Mouse (Mus musculus) heart, postnatal 10 days (tissue): ENCODE data around the gene Olfr1431. TPM values are rescaled to one million over a fixed set of nuclear protein-coding genes. Genes with fewer than 3 reads are reported as not detected.
"Not testable (repeated sequence)": the region's sequence is repeated elsewhere in the genome, so short reads cannot be mapped to it uniquely, and the experiment has no call there.

ENCODE experiments used
- DNase-seq, 2 experiments: peaks; one replicate each; pipeline ENCODE4 v3.0.0; 2021
- intact Hi-C: fragments of 180-260 bp; cut with DNase I; formaldehyde crosslinking; loops from one replicate; pipeline ENCODE4 v1.15.1; 2025
- total RNA-seq, 2 experiments: library from RNA; stranded (reverse); gene quantifications; 2 replicates each; pipeline ENCODE4 v1.2.3; 2021

Gene Olfr1431
- total RNA-seq: not detected

GRCm38 (mm10) chr19:12200334-12200733, at the start of gene Olfr1431:
Gene Olfr1431 (plus strand): TSS chr19:12200634.
- intact Hi-C loops: no loop called here
- DNase-seq: no peak

DNA sequence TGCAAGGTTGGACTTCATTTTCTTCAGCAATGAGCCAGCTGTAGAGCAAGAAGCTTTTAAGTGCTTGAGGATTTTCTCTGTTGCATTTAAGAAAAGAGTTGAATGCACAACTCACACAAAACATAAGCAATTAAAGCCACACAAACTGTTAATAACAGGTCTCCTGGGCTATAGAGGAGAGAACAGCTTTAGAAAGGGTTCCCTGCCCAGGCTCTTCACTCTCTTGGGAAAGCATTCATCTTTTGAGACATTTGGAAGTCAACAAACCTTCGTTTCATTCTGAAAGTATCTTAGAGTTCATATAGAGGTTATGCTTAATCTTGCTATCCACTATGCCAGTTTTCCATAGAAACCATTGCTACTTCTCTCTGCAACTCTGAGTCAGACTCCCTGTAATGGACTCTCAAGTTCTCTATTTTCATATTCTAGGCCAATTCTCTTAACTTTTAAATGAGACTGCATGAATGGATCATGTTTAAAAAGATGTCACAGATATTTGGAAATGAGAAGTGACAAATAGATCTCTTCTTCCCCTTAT, 30.3 kb upstream of the Olfr1431 start, which contains the start of gene Olfr1555-ps1:
TSS of gene Olfr1555-ps1 (minus strand) at position 51 of the 538 bp plus-strand sequence.
- intact Hi-C loops: loop anchor here (10.0 kb wide), 1 partner anchor 65 kb away; the partner anchor contains the start of gene Olfr1432
- not testable (repeated sequence) for DNase-seq

DNA sequence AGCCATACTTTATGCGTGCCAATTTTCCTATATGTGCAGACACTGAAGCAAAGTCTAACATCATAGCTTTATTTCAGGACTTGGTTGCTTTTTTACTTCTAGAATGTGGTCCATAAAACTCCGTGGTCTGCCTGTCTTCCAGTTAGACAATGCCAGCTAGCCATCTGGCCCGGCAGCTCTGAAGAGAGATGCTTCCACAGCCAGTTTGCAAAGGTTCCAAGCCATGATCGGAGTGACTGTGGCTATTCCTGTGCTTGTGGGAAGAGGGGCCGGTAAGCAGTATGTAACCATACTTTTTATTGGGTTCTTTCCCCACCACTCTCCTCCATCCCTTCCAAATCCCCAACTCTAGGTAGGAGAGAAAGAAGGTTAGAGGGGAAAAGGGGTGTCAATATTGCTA, 25.0 kb upstream of the Olfr1431 start:
- not testable (repeated sequence) for DNase-seq
- intact Hi-C loops: loop anchor here (10.0 kb wide), 1 partner anchor 59 kb away; the partner anchor contains the start of gene Olfr1432

DNA sequence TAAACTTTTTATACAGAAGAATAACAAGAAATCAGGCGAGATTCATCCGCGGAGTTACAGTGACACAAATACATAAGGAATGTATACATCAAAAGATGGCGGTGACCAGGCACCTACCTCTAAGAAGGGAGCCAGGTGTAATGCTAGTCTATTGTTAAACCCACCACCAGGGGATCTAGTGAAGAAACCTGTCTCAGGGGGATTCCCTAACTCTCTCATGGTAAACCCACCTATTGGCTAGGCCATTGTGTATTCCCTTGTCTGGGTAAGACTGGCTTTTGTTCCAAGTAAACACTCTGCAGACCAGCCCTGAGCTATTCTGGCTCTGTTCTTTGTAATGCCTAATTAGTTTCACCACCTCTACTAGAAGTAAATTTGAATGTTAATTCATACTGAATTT, 1.4 kb upstream of the Olfr1431 start:
- DNase-seq, intact Hi-C loops: not testable (repeated sequence)

- DNase-seq: not testable (repeated sequence)
Measured at GRCm38 (mm10) chr19:12232496-12232895, 32.1 kb downstream of the Olfr1431 start, which contains the start of gene Olfr1432. Gene Olfr1432 (minus strand): TSS chr19:12232596.

GRCm38 (mm10) chr19:12241559-12241958, 41.1 kb downstream of the Olfr1431 start, which contains the start of gene Olfr262:
Gene Olfr262 (minus strand): TSS chr19:12241659.
- DNase-seq: no peak
- intact Hi-C loops: no loop called here

More at GRCm38 (mm10) chr19:12232496-12232895, 32.1 kb downstream of the Olfr1431 start, which contains the start of gene Olfr1432:
- intact Hi-C loops: loop anchor here (10.0 kb wide), 1 partner anchor 58 kb away; the partner anchor contains the start of gene Olfr1555-ps1

GRCm38 (mm10) chr19:12260732-12261131, 60.3 kb downstream of the Olfr1431 start, which contains the start of gene Olfr235:
Gene Olfr235 (plus strand): TSS chr19:12261032.
- intact Hi-C loops: no loop called here
- DNase-seq: no peak

Other genes with a start within 250 kb of the Olfr1431 start
- gene Osbp, start 234.7 kb upstream of the Olfr1431 start, total RNA-seq: 10 to 100 TPM; 74.0 to 83.6 TPM
- not detected for gene Olfr1423, start 159.3 kb upstream of the Olfr1431 start, total RNA-seq
- gene Olfr1424, start 138.0 kb upstream of the Olfr1431 start, total RNA-seq: not detected
- gene Olfr1425, start 122.9 kb upstream of the Olfr1431 start, total RNA-seq: not detected
- gene Olfr1426, start 108.6 kb upstream of the Olfr1431 start, total RNA-seq: not detected
- gene Olfr1427, start 97.3 kb upstream of the Olfr1431 start, total RNA-seq: not detected
- not detected for gene Olfr1428, start 84.7 kb upstream of the Olfr1431 start, total RNA-seq
- gene Olfr76, start 77.4 kb upstream of the Olfr1431 start, total RNA-seq: not detected
- not detected for gene Olfr1555-ps1, start 30.5 kb upstream of the Olfr1431 start, total RNA-seq
- gene Olfr1432, start 32.0 kb downstream of the Olfr1431 start, total RNA-seq: not detected
- gene Olfr262, start 41.0 kb downstream of the Olfr1431 start, total RNA-seq: not detected
- gene Olfr235, start 60.4 kb downstream of the Olfr1431 start, total RNA-seq: not detected
- gene Olfr1434, start 79.2 kb downstream of the Olfr1431 start, total RNA-seq: not detected
- gene Olfr1436, start 98.5 kb downstream of the Olfr1431 start, total RNA-seq: not detected
- gene Olfr1437, start 124.5 kb downstream of the Olfr1431 start, total RNA-seq: not detected
- gene Olfr1438-ps1, start 135.3 kb downstream of the Olfr1431 start, total RNA-seq: not detected
- not detected for gene Olfr1440, start 186.6 kb downstream of the Olfr1431 start, total RNA-seq
- gene Olfr1441, start 216.8 kb downstream of the Olfr1431 start, total RNA-seq: not detected
- gene Pfpl, start 227.3 kb downstream of the Olfr1431 start, total RNA-seq: not detected